Mouse (Mus musculus) bone marrow, adult 2 months (tissue): ENCODE data around the gene Sez6l. TPM values are rescaled to one million over a fixed set of nuclear protein-coding genes. Genes with fewer than 3 reads are reported as not detected.

Experiments
- H3K27ac ChIP-seq: fragments of 200-500 bp; 2 replicates; pipeline ENCODE4 v1.5.1; 2012; ENCODE audit warnings: low read depth, mild to moderate bottlenecking, control low read depth, inconsistent platforms, low read length; ENCODE audit not compliant: control insufficient read depth, poor library complexity, insufficient read depth
- H3K4me1 ChIP-seq: fragments of 200-500 bp; 2 replicates; pipeline ENCODE4 v1.6.1; 2011; ENCODE audit warnings: low read length; ENCODE audit not compliant: control insufficient read depth, insufficient read depth
- H3K4me3 ChIP-seq: fragments of 200-500 bp; replicated peaks from 2 replicates; pipeline ENCODE3; 2011; ENCODE audit warnings: mild to moderate bottlenecking, low read depth, low read length, control low read depth; ENCODE audit not compliant: control insufficient read depth
- CTCF ChIP-seq: fragments of 200-500 bp; IDR thresholded peaks from 2 replicates; pipeline ENCODE4 v1.5.1; 2011; ENCODE audit warnings: low read length, control low read depth; ENCODE audit not compliant: control insufficient read depth, insufficient read depth
- POLR2A ChIP-seq: fragments of 200-500 bp; IDR thresholded peaks from 2 replicates; pipeline ENCODE4 v1.6.1; 2011; ENCODE audit warnings: low read depth, mild to moderate bottlenecking, control low read depth, low read length, borderline replicate concordance; ENCODE audit not compliant: control insufficient read depth
- WGBS: fragments of 180-500 bp; shearing (Covaris S2); methylation state at CpG from one replicate; pipeline ENCODE4 v1.1.7; 2018; 5-methylcytosine and 5-hydroxymethylcytosine counted together
- polyA plus RNA-seq: library from polyadenylated mRNA; stranded (reverse); fragments of >200 nt; gene quantifications from 2 replicates; pipeline ENCODE4 v1.2.4, GENCODE M21; 2011; ENCODE audit warnings: low replicate concordance; ENCODE audit not compliant: missing spikeins, insufficient read depth, insufficient read length

The Sez6l gene
- polyA plus RNA-seq, 1 experiment = not detected

DNA sequence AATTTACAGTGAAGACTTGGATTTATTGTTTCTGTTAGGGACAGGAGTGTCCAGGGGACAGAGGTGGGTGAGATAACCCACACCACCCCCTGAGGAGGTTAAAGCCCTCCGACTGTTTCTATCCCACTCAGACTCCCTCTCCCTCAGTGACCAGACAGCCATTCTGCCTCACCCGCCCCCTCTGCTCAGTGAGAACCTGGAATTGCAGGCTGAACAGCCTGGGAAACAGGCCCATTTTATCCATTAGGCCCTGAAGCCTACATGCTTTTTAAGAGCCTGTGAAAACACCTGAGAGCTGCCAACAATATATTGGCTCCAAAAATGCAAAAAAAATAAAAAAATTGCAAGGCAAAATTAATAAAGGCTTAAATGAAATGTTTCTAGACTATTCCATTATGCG is 20.3 kb downstream of the Sez6l start:
- TF ChIP-seq CTCF (no peak), POLR2A (no peak)
- no peak overlapping the region for H3K4me3 ChIP-seq
- H3K27ac ChIP-seq = no peak overlapping the region
- WGBS = 58% methylated on average over 3 of the region's 3 CpGs
- no peaks in the 10 kb centered on the region for H3K4me1 ChIP-seq

DNA sequence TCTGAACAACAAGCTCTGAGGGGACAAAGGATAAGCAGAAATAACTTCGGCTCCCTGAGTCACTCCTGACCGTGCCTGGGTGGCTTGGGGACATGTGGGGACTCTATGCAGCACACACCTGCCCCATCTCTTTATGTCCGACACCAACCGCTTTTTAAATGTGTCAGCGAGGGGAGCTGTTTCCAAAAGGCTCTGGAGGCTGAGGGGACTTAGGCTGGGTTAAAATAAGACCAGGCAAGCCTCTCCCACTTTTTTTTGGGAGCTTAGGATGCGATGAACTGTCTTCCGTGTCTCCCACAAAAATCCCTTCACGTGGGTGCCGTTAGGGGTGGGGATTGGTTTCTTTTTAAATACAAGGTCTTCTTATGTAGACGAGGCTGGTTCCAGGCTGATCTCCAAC is 22.5 kb downstream of the Sez6l start:
- 66% methylated on average over 10 of the region's 10 CpGs for WGBS
- Histone ChIP-seq H3K4me3 (no peak overlapping the region), H3K27ac (no peak overlapping the region), H3K4me1 (no peaks in the 10 kb centered on the region)
- TF ChIP-seq CTCF = no peak
- TF ChIP-seq POLR2A = no peak

GRCm38 (mm10) chr5:112552786-112553185 is 24.2 kb downstream of the Sez6l start:
- Histone ChIP-seq H3K27ac (no peak overlapping the region), H3K4me3 (no peak overlapping the region), H3K4me1 (no peaks in the 10 kb centered on the region)
- WGBS = 84% methylated on average over 15 of the region's 15 CpGs
- TF ChIP-seq CTCF = no peak

GRCm38 (mm10) chr5:112551975-112552728 is 24.8 kb downstream of the Sez6l start:
- no peak for TF ChIP-seq POLR2A
- no peak for TF ChIP-seq CTCF
- Histone ChIP-seq H3K4me3 (no peak overlapping the region), H3K4me1 (no peaks in the 10 kb centered on the region), H3K27ac (no peak overlapping the region)
- WGBS = 58% methylated on average over 17 of the region's 17 CpGs

DNA sequence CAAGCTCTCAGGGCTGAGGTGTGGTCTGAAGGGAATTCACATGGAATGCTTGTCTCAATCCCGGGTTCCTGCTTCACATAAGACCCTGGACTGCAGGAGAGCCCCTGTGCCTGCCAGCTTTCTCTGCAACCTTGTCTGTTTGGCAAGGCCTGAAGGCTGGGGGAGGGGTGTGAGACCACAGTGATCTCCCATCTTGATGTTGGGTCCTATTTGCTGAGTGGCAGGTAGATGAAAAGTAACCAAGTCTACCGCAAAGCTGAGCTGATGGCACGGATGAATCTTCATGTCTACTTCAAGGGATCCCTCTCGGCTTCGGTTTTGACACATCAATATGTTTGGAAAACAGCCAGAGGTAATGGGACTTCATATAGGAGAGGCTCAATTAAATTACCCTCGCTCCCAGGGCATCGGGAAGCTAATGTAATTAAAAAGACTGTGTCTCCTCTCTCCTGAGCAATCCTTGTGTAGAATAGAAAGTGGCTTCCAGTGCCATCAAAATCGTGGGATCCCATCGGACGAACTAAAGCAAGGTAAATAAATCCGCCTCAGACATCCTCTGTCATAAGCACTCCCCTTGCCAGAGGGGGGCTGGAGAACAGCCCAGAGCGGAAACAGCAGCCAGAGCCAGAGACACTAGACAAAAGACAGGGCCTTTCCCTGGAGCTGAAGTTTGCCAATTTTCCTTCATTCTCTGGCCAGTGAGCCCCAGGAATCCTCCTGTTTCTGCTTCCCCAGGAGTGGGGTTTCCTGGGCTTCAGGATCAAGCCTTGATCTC is 28.0 kb downstream of the Sez6l start:
- no peak for TF ChIP-seq POLR2A
- TF ChIP-seq CTCF = no peak
- Histone ChIP-seq H3K4me1 (no peaks in the 10 kb centered on the region), H3K4me3 (no peak overlapping the region), H3K27ac (no peak overlapping the region)
- WGBS = 70% methylated on average over 12 of the region's 12 CpGs

- WGBS = 51% methylated on average over 6 of the region's 6 CpGs
Measured at GRCm38 (mm10) chr5:112546771-112547170, 30.2 kb downstream of the Sez6l start.

DNA sequence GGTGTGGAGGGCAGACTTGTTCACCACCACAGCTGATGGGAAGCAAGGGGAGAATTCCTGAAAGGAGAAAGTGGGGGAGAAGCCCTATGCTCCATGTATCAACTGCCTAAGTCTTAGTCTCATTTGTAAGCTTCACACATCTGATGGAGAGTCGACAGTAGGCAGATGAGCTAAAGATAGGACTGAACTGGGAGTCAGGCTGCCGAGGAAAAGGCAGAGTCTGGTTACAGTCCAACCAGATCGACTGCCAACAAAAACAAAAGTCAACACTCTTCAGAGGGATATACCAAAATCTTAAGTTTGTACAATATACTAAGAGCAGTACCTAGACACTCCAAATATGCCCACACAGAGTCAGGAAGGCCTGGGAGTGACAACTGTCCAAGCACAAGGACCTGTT is 38.7 kb downstream of the Sez6l start:
- WGBS = 59% methylated on average over 3 of the region's 3 CpGs
- no peak overlapping the region for H3K27ac ChIP-seq
- H3K4me3 ChIP-seq = no peak overlapping the region
- TF ChIP-seq POLR2A (no peak), CTCF (no peak)
- no peaks in the 10 kb centered on the region for H3K4me1 ChIP-seq

More at GRCm38 (mm10) chr5:112546771-112547170, 30.2 kb downstream of the Sez6l start:
- Histone ChIP-seq H3K27ac (no peak overlapping the region), H3K4me3 (no peak overlapping the region), H3K4me1 (no peaks in the 10 kb centered on the region)
- TF ChIP-seq CTCF (no peak), POLR2A (no peak)

- H3K27ac ChIP-seq = no peak overlapping the region
- TF ChIP-seq CTCF (no peak), POLR2A (no peak)
- WGBS = 84% methylated on average over 12 of the region's 12 CpGs
- no peak overlapping the region for H3K4me3 ChIP-seq
- H3K4me1 ChIP-seq = no peaks in the 10 kb centered on the region
Measured at GRCm38 (mm10) chr5:112535868-112536267, 41.1 kb downstream of the Sez6l start.
